Mouse (Mus musculus) kidney, adult 2 months (tissue): ENCODE data around the gene Tmem178b. TPM values are rescaled to one million over a fixed set of nuclear protein-coding genes. Genes with fewer than 3 reads are reported as not detected.

ENCODE experiments used
- DNase-seq: peaks from one replicate; pipeline ENCODE4 v3.0.0; 2021
- H3K27ac ChIP-seq: fragments of 200-500 bp; 2 replicates; pipeline ENCODE4 v1.5.1; 2012; ENCODE audit warnings: low read depth, low read length, control low read depth, inconsistent platforms; ENCODE audit not compliant: insufficient read depth
- H3K27me3 ChIP-seq: fragments of 200-500 bp; replicated peaks from 2 replicates; pipeline ENCODE4 v1.6.1; 2012; ENCODE audit warnings: mild to moderate bottlenecking, moderate library complexity, low read length, inconsistent platforms; ENCODE audit not compliant: control insufficient read depth, insufficient read depth
- H3K36me3 ChIP-seq: fragments of 200-500 bp; 2 replicates; pipeline ENCODE4 v1.6.1; 2012; ENCODE audit warnings: mild to moderate bottlenecking, moderate library complexity, low read length, inconsistent platforms; ENCODE audit not compliant: control insufficient read depth, insufficient read depth
- H3K4me1 ChIP-seq: fragments of 200-500 bp; 2 replicates; pipeline ENCODE4 v1.6.1; 2011; ENCODE audit warnings: low read length; ENCODE audit not compliant: control insufficient read depth, insufficient read depth
- H3K4me3 ChIP-seq: fragments of 200-500 bp; 2 replicates; pipeline ENCODE4 v1.5.1; 2011; ENCODE audit warnings: mild to moderate bottlenecking, low read depth, low read length, control low read depth; ENCODE audit not compliant: insufficient read depth
- CTCF ChIP-seq: fragments of 200-500 bp; conservative IDR thresholded peaks from 2 replicates; pipeline ENCODE4 v1.5.1; 2011; ENCODE audit warnings: low read depth, mild to moderate bottlenecking, control low read depth, low read length, moderate library complexity, mixed read lengths; ENCODE audit not compliant: insufficient read depth, insufficient read length
- POLR2A ChIP-seq: fragments of 200-500 bp; IDR thresholded peaks from one replicate; pipeline ENCODE4 v1.6.1; 2011; ENCODE audit warnings: low read depth, low read length, control low read depth
- WGBS: fragments of 180-500 bp; shearing (Covaris S2); methylation state at CpG from one replicate; pipeline ENCODE4 v1.1.7; 2018; 5-methylcytosine and 5-hydroxymethylcytosine counted together
- polyA plus RNA-seq: library from polyadenylated mRNA; depleted of rRNA; stranded (reverse); fragments of >200 nt; gene quantifications from 2 replicates; pipeline ENCODE4 v1.2.3, GENCODE M21; 2012

The Tmem178b gene
- polyA plus RNA-seq, 1 experiment: 1.3 TPM

DNA sequence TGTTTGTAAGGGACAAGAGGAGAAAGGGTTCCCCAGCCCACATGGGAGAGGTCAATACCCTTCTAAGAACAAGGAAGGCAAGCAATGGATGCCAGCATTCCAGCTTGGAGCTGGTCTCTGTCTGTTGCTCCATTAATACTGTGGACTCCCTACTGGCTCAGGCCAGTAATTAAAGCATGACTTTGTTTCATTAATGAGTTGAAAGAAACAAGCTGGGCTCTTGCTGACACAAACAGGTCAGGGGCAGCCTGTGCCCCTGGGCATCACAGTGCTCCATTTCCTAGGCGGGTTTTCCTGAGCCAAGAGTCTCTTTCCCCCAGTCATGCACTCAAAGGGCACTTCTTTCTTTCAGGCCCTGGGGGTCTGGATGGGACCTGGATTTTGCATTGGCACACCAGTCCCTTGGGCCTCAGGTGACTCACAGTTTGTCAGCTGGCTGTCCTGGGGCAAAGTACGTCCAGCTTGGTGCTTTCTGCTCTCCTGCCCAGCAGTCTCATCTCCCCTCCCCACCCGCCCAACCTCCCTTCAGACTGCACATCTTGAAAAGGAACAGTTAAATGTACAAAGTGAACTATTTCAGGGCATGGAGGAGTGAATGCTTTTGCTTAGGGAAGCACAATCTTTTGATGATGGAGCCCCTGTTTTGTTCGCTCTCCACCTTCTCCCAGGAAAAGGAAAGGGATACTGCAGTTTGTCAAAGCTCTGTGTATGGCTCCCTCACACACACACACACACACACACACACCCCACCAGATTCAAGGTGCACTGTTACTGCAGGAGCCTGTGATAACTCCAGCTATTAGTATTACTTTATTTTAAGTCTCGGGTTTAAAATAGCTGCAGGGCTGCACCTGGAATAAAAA, 188.5 kb downstream of the Tmem178b start:
- no peak for TF ChIP-seq POLR2A
- no peak for TF ChIP-seq CTCF
- Histone ChIP-seq H3K36me3 (no peaks in the 10 kb centered on the region), H3K4me3 (no peak overlapping the region), H3K27ac (no peak overlapping the region), H3K4me1 (peaks cover 7% of the 10 kb centered on the region; the same call in 1 of the 2 replicates), H3K27me3 (no peaks in the 10 kb centered on the region)
- 48% methylated on average over 5 of the region's 5 CpGs for WGBS
- peak; percentile 51 for DNase-seq

DNA sequence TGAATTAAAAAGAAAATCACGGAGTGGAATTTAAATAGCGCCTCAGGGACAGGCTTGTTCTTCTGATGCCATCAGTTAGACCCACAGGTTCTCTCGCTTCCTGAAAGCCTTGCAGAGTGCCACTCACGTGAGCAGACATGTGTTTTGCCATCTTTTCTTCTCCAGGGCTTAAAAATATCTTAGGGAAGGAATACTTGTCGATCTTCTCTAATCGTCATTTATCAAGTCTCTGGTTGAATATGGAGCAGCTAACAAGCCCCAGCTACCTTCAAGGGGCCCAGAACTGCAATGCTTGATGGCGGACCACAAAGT, 189.1 kb downstream of the Tmem178b start:
- Histone ChIP-seq H3K4me3 (no peak overlapping the region), H3K36me3 (no peaks in the 10 kb centered on the region), H3K4me1 (peaks cover 7% of the 10 kb centered on the region; the same call in 1 of the 2 replicates), H3K27me3 (no peaks in the 10 kb centered on the region), H3K27ac (no peak overlapping the region)
- no peak for TF ChIP-seq POLR2A
- TF ChIP-seq CTCF: no peak
- 80% methylated on average over 7 of the region's 7 CpGs for WGBS
- no peak for DNase-seq

GRCm38 (mm10) chr6:40063438-40063837, 190.4 kb downstream of the Tmem178b start:
- Histone ChIP-seq H3K27me3 (no peaks in the 10 kb centered on the region), H3K4me3 (no peak overlapping the region), H3K4me1 (peaks cover 7% of the 10 kb centered on the region; the same call in 1 of the 2 replicates), H3K36me3 (no peaks in the 10 kb centered on the region), H3K27ac (no peak overlapping the region)
- TF ChIP-seq CTCF (no peak), POLR2A (no peak)
- WGBS: 56% methylated on average over 1 of the region's 1 CpGs
- DNase-seq: no peak

GRCm38 (mm10) chr6:40063899-40064298, 190.8 kb downstream of the Tmem178b start:
- Histone ChIP-seq H3K36me3 (no peaks in the 10 kb centered on the region), H3K4me3 (no peak overlapping the region), H3K27me3 (no peaks in the 10 kb centered on the region), H3K4me1 (peaks cover 7% of the 10 kb centered on the region; the same call in 1 of the 2 replicates), H3K27ac (no peak overlapping the region)
- 49% methylated on average over 1 of the region's 1 CpGs for WGBS
- TF ChIP-seq POLR2A (no peak), CTCF (no peak)
- no peak for DNase-seq

- 70% methylated on average over 2 of the region's 2 CpGs for WGBS
- H3K27me3 ChIP-seq: no peaks in the 10 kb centered on the region
- no peak overlapping the region for H3K27ac ChIP-seq
- DNase-seq: no peak
- peaks cover 7% of the 10 kb centered on the region; the same call in 1 of the 2 replicates for H3K4me1 ChIP-seq
- no peaks in the 10 kb centered on the region for H3K36me3 ChIP-seq
- TF ChIP-seq CTCF (no peak), POLR2A (no peak)
- H3K4me3 ChIP-seq: no peak overlapping the region
Observed at GRCm38 (mm10) chr6:40064342-40064741, 191.3 kb downstream of the Tmem178b start.

GRCm38 (mm10) chr6:40068467-40068866, 195.4 kb downstream of the Tmem178b start:
- DNase-seq: no peak
- Histone ChIP-seq H3K27ac (no peak overlapping the region), H3K4me3 (no peak overlapping the region), H3K4me1 (no peaks in the 10 kb centered on the region), H3K36me3 (no peaks in the 10 kb centered on the region), H3K27me3 (no peaks in the 10 kb centered on the region)
- TF ChIP-seq CTCF: no peak
- no peak for TF ChIP-seq POLR2A
- WGBS: 85% methylated on average over 6 of the region's 6 CpGs

GRCm38 (mm10) chr6:40071007-40071406, 197.9 kb downstream of the Tmem178b start:
- no peak for DNase-seq
- no peaks in the 10 kb centered on the region for H3K4me1 ChIP-seq
- no peak overlapping the region for H3K4me3 ChIP-seq
- no peak overlapping the region for H3K27ac ChIP-seq
- 40% methylated on average over 3 of the region's 3 CpGs for whole genome bisulfite sequencing
- no peaks in the 10 kb centered on the region for H3K36me3 ChIP-seq
- TF ChIP-seq CTCF (no peak), POLR2A (no peak)
- no peaks in the 10 kb centered on the region for H3K27me3 ChIP-seq
